Mouse (Mus musculus) CD8-positive naive resting alpha-beta T cell, adult 2 months (primary cell): ENCODE measurements around the gene Gm10198.

ENCODE experiments used
- DNase-seq, 2 experiments: peaks; one replicate each; pipeline ENCODE4 v3.0.0; 2022; ENCODE audit warnings: low read depth in 2 of 2, low spot score in 2 of 2

Gm10198 gene

DNA sequence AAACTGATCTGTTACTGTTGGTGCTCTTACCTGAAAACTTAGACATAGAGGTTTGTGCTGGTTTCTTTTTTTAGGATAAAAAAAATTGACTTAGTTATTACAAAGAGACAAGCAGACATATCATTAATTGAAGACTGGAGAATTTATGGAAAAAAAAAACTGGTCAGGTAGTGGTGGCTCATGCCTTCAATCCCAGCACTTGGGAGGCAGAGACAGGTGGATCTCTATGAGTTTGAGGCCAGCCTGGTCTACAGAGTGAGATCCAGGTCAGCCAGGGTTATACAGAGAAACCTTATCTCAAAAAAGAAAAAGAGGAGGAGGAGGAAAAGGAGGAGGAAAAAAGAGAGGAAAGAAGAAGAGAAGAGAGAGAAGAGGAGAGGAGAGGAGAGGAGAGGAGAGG is at the start of gene Gm10198:
Gene Gm10198 (plus strand): TSS at position 301 of the 400 bp plus-strand sequence.
- no peak for DNase-seq

- no peak for DNase-seq
Observed at GRCm38 (mm10) chr13:111545286-111545685, 47.3 kb upstream of the Gm10198 start.

DNA sequence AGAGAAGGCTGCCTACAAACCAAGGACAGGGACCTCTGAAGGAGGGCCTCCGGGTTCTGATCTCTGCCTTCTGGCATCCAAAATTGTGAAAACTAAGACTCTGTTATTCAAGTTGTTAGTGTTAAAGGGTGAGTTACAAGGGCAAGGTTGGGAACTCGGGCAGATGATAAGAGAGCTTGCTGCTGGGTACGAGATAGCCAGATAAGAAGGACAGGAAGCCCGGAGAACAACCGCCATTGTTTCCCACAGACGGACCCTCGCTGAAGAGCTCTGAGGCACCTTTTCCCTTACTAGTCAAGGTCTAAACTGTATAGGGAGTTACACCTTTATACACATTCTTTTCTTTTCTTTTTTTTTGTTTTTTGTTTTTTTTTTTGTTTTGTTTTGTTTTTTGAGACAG is 39.8 kb upstream of the Gm10198 start:
- DNase-seq, result no peak

GRCm38 (mm10) chr13:111553182-111553581 is 39.4 kb upstream of the Gm10198 start:
- DNase-seq, result no peak

- no peak for DNase-seq
Observed at GRCm38 (mm10) chr13:111553941-111554340, 38.6 kb upstream of the Gm10198 start.

GRCm38 (mm10) chr13:111555333-111555732 is 37.3 kb upstream of the Gm10198 start:
- DNase-seq, result no peak

GRCm38 (mm10) chr13:111556375-111556774 is 36.2 kb upstream of the Gm10198 start:
- DNase-seq, result no peak

GRCm38 (mm10) chr13:111560152-111560551 is 32.4 kb upstream of the Gm10198 start:
- no peak for DNase-seq

GRCm38 (mm10) chr13:111562595-111562994 is 30.0 kb upstream of the Gm10198 start:
- DNase-seq, result no peak

- no peak for DNase-seq
Observed at GRCm38 (mm10) chr13:111574196-111574595, 18.4 kb upstream of the Gm10198 start.

GRCm38 (mm10) chr13:111577177-111577576 is 15.4 kb upstream of the Gm10198 start:
- DNase-seq, result no peak

GRCm38 (mm10) chr13:111580054-111580453 is 12.5 kb upstream of the Gm10198 start:
- DNase-seq, result no peak

DNA sequence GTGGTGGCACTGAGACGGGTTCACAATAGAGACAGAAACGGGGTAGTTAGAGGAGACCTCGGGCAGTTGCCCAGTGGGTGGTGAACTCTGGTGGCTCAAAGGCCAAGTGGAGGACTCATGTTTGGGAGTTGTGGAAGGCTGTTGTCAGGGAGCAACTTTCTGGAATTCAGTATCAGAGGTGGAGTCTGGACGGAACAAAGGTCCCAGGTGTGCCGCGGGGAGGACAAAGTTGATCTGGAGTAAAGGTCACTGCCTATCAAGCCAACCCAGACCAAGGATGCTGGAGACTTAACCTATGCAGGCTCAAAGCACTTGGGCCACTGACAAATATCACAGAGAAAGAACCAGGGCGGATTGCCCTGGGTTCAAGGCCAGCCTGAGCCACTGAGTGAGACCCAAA is 5.5 kb downstream of the Gm10198 start:
- no peak for DNase-seq

GRCm38 (mm10) chr13:111601383-111601782 is 8.8 kb downstream of the Gm10198 start:
- DNase-seq, result no peak

DNA sequence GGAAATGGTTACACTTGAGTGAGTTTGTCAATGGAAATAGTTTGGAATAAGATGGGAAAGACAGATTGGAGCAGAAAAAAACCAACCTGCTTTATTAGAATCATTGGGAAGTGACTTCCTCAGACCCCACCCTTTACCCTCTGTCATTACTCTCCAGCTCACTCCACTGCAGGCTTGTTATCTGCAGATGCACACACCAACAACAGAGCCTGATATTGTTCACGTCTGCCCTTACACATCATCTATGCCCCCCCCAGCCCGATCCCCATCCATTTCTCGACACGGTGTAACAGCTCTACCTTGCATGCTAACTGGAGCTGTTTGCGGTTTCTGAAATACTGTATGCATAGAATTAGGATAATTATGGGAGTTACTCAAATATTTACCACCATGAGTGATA is 12.2 kb downstream of the Gm10198 start:
- no peak for DNase-seq

- DNase-seq, result no peak
Observed at GRCm38 (mm10) chr13:111616168-111617125, 23.9 kb downstream of the Gm10198 start.

- DNase-seq, result no peak
Observed at GRCm38 (mm10) chr13:111620433-111620832, 27.8 kb downstream of the Gm10198 start.

GRCm38 (mm10) chr13:111622425-111622824 is 29.8 kb downstream of the Gm10198 start:
- no peak for DNase-seq

- DNase-seq, result no peak
Observed at GRCm38 (mm10) chr13:111623112-111623511, 30.5 kb downstream of the Gm10198 start.

GRCm38 (mm10) chr13:111624115-111624514 is 31.5 kb downstream of the Gm10198 start:
- DNase-seq, result no peak

DNA sequence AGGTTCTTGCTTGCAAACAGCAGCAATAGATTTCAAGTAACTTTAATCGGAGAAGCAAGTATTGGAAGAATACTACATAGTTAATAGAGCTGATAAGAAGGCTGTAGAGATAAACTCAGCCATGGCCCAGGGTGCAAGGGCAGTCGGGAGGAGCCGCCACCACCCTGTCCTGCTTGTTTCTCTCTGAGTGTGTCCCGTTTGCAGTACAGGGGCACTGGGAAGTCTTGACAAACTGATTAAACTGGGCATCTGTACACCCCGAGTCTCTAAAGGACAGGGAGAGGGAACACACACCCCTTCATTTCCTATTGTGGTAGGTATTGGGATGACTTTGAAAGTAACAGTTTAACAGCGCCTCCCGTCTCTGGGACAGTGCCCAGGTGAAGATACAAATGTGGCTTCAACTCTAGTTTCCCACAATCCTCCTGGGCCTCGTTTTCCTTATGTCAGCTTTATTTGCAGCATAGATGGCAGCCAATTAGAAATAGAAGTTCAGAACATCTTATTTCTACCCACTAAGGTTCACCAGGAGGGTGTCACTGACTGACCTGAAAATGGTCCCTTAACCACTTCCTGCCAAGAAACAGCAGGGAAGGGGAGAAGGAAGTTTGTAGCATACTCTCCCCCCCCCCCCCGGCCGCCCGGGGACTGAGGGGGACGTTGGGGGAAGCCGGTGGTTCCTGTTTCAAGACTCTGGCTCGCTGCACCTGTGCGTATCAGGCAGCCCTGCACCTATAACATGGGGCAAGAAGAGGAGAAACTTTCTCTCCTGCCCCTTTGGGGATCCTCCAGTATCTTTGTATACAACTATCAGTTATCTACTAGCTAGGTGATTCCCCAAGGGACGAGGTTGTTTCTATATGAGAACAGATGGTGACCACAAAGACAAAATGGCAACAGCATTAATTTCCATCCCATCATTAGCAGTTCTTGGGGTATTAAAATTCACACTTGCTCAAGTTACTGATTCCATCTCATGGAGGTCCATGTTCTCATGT is 41.9 kb downstream of the Gm10198 start:
- DNase-seq, result peak in 1 of 2 experiments; percentile 7
